Mouse (Mus musculus): ENCODE data around the gene Vrk3.

Gene Vrk3

GRCm38 (mm10) chr7:44819391-44819790, 71.2 kb downstream of the Vrk3 start:
- DNase-seq, result no peak

- peak; percentile 25 for DNase-seq
Measured at GRCm38 (mm10) chr7:44819863-44820262, 71.7 kb downstream of the Vrk3 start.

- no peak for DNase-seq
Measured at GRCm38 (mm10) chr7:44820525-44820924, 72.3 kb downstream of the Vrk3 start.

GRCm38 (mm10) chr7:44821666-44822448, 73.6 kb downstream of the Vrk3 start:
- no peak for DNase-seq

- no peak for DNase-seq
Measured at GRCm38 (mm10) chr7:44823409-44823808, 75.2 kb downstream of the Vrk3 start.

- DNase-seq, result peak; percentile 91
Measured at GRCm38 (mm10) chr7:44824872-44825271, 76.7 kb downstream of the Vrk3 start.

GRCm38 (mm10) chr7:44826771-44827170, 78.6 kb downstream of the Vrk3 start:
- DNase-seq, result peak; percentile 40
